Mouse (Mus musculus) embryonic fibroblast, embryonic 13.5 days (primary cell): ENCODE data around the gene Prkcq.

Source experiments
- CTCF ChIP-seq: IDR thresholded peaks from 2 replicates; pipeline ENCODE4 v1.5.1; 2011; ENCODE audit warnings: mild to moderate bottlenecking, control low read depth, low read length, moderate library complexity, borderline replicate concordance; ENCODE audit not compliant: insufficient read depth
- POLR2A ChIP-seq: IDR thresholded peaks from 2 replicates; pipeline ENCODE4 v1.6.1; 2011; ENCODE audit warnings: low read depth, mild to moderate bottlenecking, control low read depth, low read length, moderate library complexity

DNA sequence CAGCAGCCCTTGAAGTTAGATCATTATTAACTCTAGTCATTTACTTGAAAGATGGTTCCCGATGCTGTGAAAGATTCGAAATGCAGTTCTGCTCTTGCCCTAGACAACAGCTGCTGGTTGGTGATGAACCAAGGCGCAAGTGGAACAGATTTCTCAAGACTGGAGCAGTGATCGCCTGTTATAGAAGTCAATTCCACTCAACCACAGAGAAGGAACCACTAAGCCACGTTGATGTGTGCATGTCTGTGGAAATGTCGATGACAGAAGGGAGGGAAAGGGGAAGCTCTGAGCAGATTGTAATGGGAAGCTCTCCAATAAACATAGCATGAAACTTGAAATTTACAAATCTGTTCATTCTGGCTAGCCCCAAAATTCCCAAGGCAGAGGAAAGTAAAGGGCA lies 128.5 kb downstream of the Prkcq start:
- TF ChIP-seq CTCF (no peak), POLR2A (no peak)
